Comparison of ENCODE assay signal across 8 mouse cellular contexts in the genomic region with DNA sequence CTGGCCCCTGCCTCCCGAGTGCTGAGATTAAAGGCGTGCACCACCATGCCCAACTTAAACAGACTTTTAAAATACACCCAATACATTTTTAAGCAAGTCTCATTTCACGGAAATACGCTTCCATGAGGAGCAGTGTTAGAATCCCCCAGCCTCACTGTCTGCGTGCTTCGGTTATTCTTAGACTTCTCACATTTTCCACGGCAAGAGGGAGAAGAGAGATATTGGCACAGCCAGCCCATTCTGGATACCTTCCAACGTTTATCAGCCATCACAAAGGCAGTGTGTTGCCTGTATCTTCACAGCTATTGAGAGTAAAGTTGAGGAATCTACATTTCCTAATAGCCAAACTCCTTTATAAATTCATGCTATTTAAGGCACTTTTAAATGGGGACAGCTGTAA. TPM values are rescaled to one million over a fixed set of nuclear protein-coding genes. Genes with fewer than 3 reads are reported as not detected.
DNase-seq lines count a peak whose midpoint lies in the region; ATAC-seq and TF ChIP-seq lines count a peak whose summit lies in the region.

No protein-coding gene starts in this region.

- peak overlapping the region; percentile 52 for H3K27ac ChIP-seq in hindbrain, embryonic 13.5 days
- H3K27ac ChIP-seq in hindbrain, embryonic 10.5 days, result no peak overlapping the region; the same call in 1 of the 2 replicates
- H3K27ac ChIP-seq in ES-E14 (ENCODE audit: insufficient read depth, low read depth, low read length, poor library complexity, severe bottlenecking), result no peak overlapping the region; the same call in 1 of the 2 replicates
- H3K27ac ChIP-seq in intestine, embryonic 16.5 days (ENCODE audit: low read length), result peak overlapping the region; percentile 50

- H3K4me3 ChIP-seq in hindbrain, embryonic 13.5 days, result no peak overlapping the region
- no peak overlapping the region for H3K4me3 ChIP-seq in hindbrain, embryonic 10.5 days
- no peak overlapping the region for H3K4me3 ChIP-seq in ES-E14 (ENCODE audit: insufficient read depth in 1 of 2, low read depth in 1 of 2, low read length in 2 of 2, poor library complexity in 1 of 2, severe bottlenecking in 1 of 2)
- no peak overlapping the region for H3K4me3 ChIP-seq in intestine, embryonic 16.5 days (ENCODE audit: low read length)

- no peak for DNase-seq in hindbrain, embryonic 10.5 days (ENCODE audit: low spot score)
- DNase-seq in ES-E14 (ENCODE audit: low read depth, low spot score), result no peak
- DNase-seq in cerebellum, postnatal 36 days, result peak; percentile 56 to 69
- DNase-seq in natural killer cell, adult 2 months (ENCODE audit: low spot score in 2 of 2), result no peak
- no peak for DNase-seq in yolk sac, embryonic 10.5 days (ENCODE audit: low spot score)
- DNase-seq in layer of hippocampus, adult 11-12 months (ENCODE audit: low spot score), result no peak

- no peak for ATAC-seq in hindbrain, embryonic 13.5 days (ENCODE audit: low FRiP score)
- no peak for ATAC-seq in intestine, embryonic 16.5 days

- H3K9me3 ChIP-seq in hindbrain, embryonic 13.5 days, result no peaks in the 10 kb centered on the region
- H3K9me3 ChIP-seq in hindbrain, embryonic 10.5 days, result no peaks in the 10 kb centered on the region
- H3K9me3 ChIP-seq in ES-E14 (ENCODE audit: control insufficient read depth, insufficient read depth, low read depth, low read length), result no peaks in the 10 kb centered on the region
- no peaks in the 10 kb centered on the region for H3K9me3 ChIP-seq in intestine, embryonic 16.5 days (ENCODE audit: control insufficient read depth, low read length)

- peaks cover 31% of the 10 kb centered on the region for H3K36me3 ChIP-seq in hindbrain, embryonic 13.5 days
- peaks cover 47% of the 10 kb centered on the region for H3K36me3 ChIP-seq in hindbrain, embryonic 10.5 days
- peaks cover 38% of the 10 kb centered on the region for H3K36me3 ChIP-seq in ES-E14 (ENCODE audit: control insufficient read depth, insufficient read depth, low read length, poor library complexity, severe bottlenecking)
- peaks cover 22% of the 10 kb centered on the region for H3K36me3 ChIP-seq in intestine, embryonic 16.5 days (ENCODE audit: control insufficient read depth, insufficient read depth, low read length)

- WGBS in hindbrain, embryonic 13.5 days, result 52% methylated on average over 8 of the region's 8 CpGs
- 74% methylated on average over 8 of the region's 8 CpGs for WGBS in hindbrain, embryonic 10.5 days
- 39% methylated on average over 8 of the region's 8 CpGs for WGBS in intestine, embryonic 16.5 days

- peaks cover 81% of the 10 kb centered on the region for H3K4me1 ChIP-seq in hindbrain, embryonic 13.5 days (replicated peaks)
- H3K4me1 ChIP-seq in hindbrain, embryonic 10.5 days (replicated peaks), result peaks cover 82% of the 10 kb centered on the region
- peaks cover 20 to 37% of the 10 kb centered on the region in 2 experiments for H3K4me1 ChIP-seq in ES-E14 (ENCODE audit: control insufficient read depth in 2 of 2, insufficient read depth in 2 of 2, low read length in 2 of 2, poor library complexity in 1 of 2)
- peaks cover 56% of the 10 kb centered on the region for H3K4me1 ChIP-seq in intestine, embryonic 16.5 days (ENCODE audit: control insufficient read depth, insufficient read depth, low read length)

- H3K4me2 ChIP-seq in hindbrain, embryonic 13.5 days, result 0 out of 2 replicates have a peak overlapping the region, but pooled peaks have one; percentile 2
- H3K4me2 ChIP-seq in intestine, embryonic 16.5 days (ENCODE audit: low read depth, low read length), result no peak overlapping the region

- no peaks in the 10 kb centered on the region for H3K27me3 ChIP-seq in hindbrain, embryonic 13.5 days
- H3K27me3 ChIP-seq in hindbrain, embryonic 10.5 days (ENCODE audit: insufficient read depth, poor library complexity, severe bottlenecking), result no peaks in the 10 kb centered on the region
- H3K27me3 ChIP-seq in intestine, embryonic 16.5 days (replicated peaks; ENCODE audit: control insufficient read depth, insufficient read depth, low read length), result no peaks in the 10 kb centered on the region

- in situ Hi-C loops in ES-E14 (cut with MboI; ENCODE audit: low sequenced_read_pairs in 2 of 2, unreplicated experiment in 2 of 2), result loop anchor here in 1 of 2 experiments (25.0 kb wide), 2 partner anchors 634 to 1434 kb away; partner anchors contain the start of genes Gdap2, Ttf2 and Wdr3

- H3K9ac ChIP-seq in hindbrain, embryonic 13.5 days, result no peak overlapping the region
- H3K9ac ChIP-seq in ES-E14 (ENCODE audit: insufficient read depth, low read depth, low read length, poor library complexity, severe bottlenecking), result peak overlapping the region; percentile 1; the same call in 1 of the 2 replicates
- H3K9ac ChIP-seq in intestine, embryonic 16.5 days (ENCODE audit: low read depth, low read length), result no peak overlapping the region

TF ChIP-seq in ES-E14, 5 proteins besides CTCF, POLR2A, EP300 and RAD21:
- no peak for TF ChIP-seq HCFC1 (IDR thresholded peaks at IDR 0.05; ENCODE audit: borderline replicate concordance, insufficient read depth, low read length)
- no peak for TF ChIP-seq MAFK (IDR thresholded peaks at IDR 0.05; ENCODE audit: insufficient read depth, low read depth, low read length)
- TF ChIP-seq ZC3H11A (IDR thresholded peaks at IDR 0.05; ENCODE audit: borderline replicate concordance, low read depth, low read length), result no peak
- TF ChIP-seq CHD2 (IDR thresholded peaks at IDR 0.05; ENCODE audit: low read depth, low read length), result no peak
- no peak for TF ChIP-seq ZNF384 (IDR thresholded peaks at IDR 0.05; ENCODE audit: low read depth, low read length)

RNA-seq across cellular contexts. Expression of gene Atp1a1, which starts 7.8 kb away (rescaled TPM):
- polyA plus RNA-seq in hindbrain, embryonic 13.5 days (2015; fragmentation: Nextera tagmentation; extraction: Ambion mirVana), result 44.2 and 50.4 TPM in 2 replicates
- 50.2 and 63.3 TPM in 2 replicates for polyA plus RNA-seq in hindbrain, embryonic 10.5 days (2016; fragmentation: Nextera tagmentation; extraction: Ambion mirVana)
- total RNA-seq in ES-E14 (2012; rRNA removed), result 485 and 621 TPM in 2 replicates
- 262 and 319 TPM in 2 replicates for polyA plus RNA-seq in intestine, embryonic 16.5 days (2015; fragmentation: Nextera tagmentation; extraction: Ambion mirVana)

Comparison
In these comparisons a context has a peak if more than half of its experiments do, and no peak if none do; other contexts are left out.
1. H3K27ac ChIP-seq: peak in hindbrain, embryonic 13.5 days (single experiment) and intestine, embryonic 16.5 days (single experiment); none in hindbrain, embryonic 10.5 days (single experiment) and ES-E14 (single experiment).
2. DNase-seq: peak in cerebellum, postnatal 36 days (2 of 2); none in hindbrain, embryonic 10.5 days (single experiment), ES-E14 (single experiment), natural killer cell, adult 2 months (0 of 2), yolk sac, embryonic 10.5 days (single experiment) and layer of hippocampus, adult 11-12 months (single experiment).